Mouse (Mus musculus) common myeloid progenitor, adult 5-6 weeks (primary cell): ENCODE measurements around the gene Elmo1. TPM values are rescaled to one million over a fixed set of nuclear protein-coding genes. Genes with fewer than 3 reads are reported as not detected.

Source experiments
- ATAC-seq: replicated peaks from 2 replicates; pipeline ENCODE4 v1.8.0; 2016; ENCODE audit warnings: low read depth, mild to moderate bottlenecking, moderate TSS enrichment, inconsistent platforms; ENCODE audit not compliant: poor library complexity, severe bottlenecking
- total RNA-seq: library from RNA; stranded (forward); fragments of 200-1000, 187-1606 nt; gene quantifications from 2 replicates; pipeline ENCODE4 v1.2.3, GENCODE M21; 2017

Elmo1 gene
- total RNA-seq, 1 experiment from 2014 or later, result 75.3 TPM

GRCm38 (mm10) chr13:20410306-20411101 lies 320.1 kb downstream of the Elmo1 start:
- no peak for ATAC-seq

- ATAC-seq, result no peak
These were observed 326.6 kb downstream of the Elmo1 start for GRCm38 (mm10) chr13:20416691-20417660.

DNA sequence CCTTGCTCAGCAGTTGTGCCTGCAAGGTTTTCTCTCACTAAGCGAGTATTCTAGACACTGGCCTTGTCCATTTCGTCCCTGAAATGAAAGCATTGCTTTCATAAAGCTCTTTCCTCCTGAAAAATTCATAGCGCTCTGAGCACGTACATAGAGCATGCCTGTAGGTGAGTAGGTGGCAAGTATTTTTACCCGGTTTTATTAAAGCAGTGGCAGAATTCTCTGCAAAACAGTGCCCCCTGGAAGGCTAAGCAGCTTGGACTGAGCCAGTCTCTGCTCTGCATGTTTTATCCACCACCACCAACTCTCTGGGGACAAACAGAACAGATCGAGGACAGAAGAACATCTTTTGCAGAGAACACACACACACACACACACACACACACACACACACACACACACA lies 340.6 kb downstream of the Elmo1 start:
- ATAC-seq, result no peak

DNA sequence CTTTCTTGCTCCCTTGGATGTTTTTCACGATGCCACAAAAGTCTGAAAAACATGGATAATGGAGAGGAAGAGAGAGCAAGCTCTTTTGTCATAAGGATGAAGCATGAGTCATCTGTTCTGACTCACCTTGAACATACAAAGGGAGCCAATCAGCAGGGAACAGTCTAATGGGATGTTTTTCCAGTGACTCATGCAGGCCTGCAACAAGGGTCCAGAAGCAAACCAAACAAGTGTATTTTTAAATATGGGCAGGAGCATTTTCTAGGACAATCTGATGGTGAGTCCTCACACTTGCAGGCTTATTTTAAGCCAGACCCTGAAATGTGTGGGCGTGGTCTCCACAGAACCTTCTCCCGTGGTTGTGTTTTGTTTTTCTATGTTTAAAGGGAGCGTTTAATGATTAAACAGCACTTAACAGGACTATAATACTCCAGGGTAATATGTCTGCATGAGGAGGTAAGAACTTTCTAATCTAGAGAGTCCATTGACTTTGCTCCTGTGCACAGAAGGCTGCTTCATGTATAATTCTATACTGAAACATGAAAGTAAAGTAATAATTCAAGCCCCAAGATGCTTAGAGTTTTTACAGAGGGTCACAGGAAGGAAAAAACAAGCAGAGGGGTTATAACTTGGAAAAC lies 342.9 kb downstream of the Elmo1 start:
- ATAC-seq, result no peak

GRCm38 (mm10) chr13:20434071-20434470 lies 343.7 kb downstream of the Elmo1 start:
- no peak for ATAC-seq

DNA sequence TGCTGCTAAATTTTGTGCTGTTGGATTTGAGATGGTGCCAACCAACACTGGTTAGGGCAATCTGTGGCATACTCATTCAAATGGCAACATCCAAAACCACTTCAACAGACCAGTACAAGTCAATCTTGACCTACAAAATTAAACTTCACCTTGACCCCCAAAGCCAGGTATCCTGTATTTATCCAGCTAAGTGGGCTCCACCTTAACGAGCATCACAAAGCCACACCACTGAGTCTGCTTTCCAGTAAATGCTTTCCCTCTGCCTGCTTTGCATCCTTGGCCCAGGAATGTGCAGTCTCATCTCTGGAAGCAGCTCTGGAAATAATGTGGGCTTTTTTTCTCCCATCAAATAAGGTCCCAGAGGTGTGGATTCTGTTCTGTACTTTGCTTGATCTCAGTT lies 349.1 kb downstream of the Elmo1 start:
- ATAC-seq, result no peak

DNA sequence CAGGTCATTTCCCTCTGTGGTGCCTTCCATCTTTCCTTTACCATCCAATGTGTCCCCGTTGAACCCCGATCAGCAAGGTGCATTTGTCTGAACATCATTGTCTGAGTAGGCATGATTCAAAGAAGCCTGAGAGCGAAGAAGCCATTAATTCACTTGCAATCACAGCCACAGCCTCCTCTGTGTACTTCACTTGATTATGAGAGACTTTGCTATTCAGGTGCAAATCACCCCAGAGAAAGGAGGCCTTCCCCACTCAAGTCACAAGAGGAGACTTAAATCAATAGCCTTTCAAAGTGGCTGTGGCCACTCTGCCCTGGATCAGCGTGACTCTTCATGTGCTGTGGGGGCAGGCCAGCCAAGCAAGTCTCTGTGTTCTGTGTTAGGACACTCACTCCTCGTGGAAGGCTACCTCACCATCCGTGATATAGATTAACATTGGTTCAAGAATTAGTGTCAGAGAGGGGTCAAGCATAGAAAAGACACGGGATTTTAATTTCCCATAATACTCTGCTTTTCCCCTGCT lies 360.5 kb downstream of the Elmo1 start:
- ATAC-seq, result no peak

- no peak for ATAC-seq
These were observed 364.0 kb downstream of the Elmo1 start for GRCm38 (mm10) chr13:20454357-20454756.

DNA sequence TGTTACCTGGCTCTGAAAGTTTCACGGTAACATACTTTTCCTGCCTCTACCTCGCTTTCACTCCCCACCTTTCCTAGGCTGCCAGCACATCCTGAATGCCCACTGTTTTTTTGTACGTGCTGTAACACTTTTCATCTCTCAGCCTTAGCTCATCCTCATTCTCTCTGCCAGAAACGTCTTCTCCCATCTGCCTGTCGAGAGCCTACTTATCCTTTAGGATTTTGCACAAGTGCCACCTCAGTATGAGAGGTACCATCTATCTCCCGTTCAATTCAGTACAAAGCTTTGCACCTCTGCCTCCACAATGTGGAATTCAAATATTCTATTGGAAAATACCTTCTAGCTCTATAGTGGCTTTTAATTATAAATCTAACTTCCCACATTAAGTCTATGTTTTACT lies 369.7 kb downstream of the Elmo1 start:
- no peak for ATAC-seq

DNA sequence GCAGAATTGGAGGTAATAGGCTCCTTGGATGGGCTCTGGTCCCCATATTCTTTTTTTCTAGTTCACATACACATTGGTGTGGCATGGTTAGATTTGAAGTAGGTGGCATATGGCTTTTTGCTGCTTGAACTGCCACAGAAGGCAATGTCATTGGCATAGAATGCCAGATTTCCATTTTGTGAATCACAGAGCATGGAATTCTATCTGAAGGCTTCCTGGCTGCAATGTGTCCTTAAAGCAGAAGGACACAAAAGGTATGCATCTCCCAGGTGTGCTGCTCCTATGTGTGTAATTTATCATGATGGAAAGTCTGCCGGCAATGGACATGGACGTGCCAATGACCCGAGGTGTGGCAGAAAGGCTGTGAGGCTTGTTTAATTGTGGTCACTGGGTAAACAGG lies 371.2 kb downstream of the Elmo1 start:
- no peak for ATAC-seq

- no peak for ATAC-seq
These were observed 373.8 kb downstream of the Elmo1 start for GRCm38 (mm10) chr13:20464161-20464560.

GRCm38 (mm10) chr13:20467381-20467780 lies 377.0 kb downstream of the Elmo1 start:
- ATAC-seq, result no peak

DNA sequence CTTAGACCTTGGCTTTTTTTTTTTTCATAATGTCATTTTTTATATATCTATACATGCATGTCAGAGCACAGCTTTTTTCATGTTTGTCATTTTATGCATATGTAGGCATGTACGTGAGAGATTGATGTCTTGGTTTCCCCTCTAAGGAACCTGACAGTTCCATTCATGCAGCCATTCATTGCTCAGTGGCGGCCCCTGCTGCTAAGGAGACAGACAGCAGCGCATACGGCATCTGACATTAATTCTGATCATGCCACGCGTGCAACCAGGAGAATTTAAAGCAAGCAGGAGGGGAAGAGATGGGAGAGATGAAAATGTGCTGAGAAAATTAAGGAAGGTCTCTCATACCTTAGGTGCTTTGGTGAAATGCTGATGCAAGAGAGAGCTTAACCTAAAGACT lies 381.3 kb downstream of the Elmo1 start:
- ATAC-seq, result peak; percentile 88

GRCm38 (mm10) chr13:20472301-20472831 lies 382.0 kb downstream of the Elmo1 start:
- no peak for ATAC-seq

DNA sequence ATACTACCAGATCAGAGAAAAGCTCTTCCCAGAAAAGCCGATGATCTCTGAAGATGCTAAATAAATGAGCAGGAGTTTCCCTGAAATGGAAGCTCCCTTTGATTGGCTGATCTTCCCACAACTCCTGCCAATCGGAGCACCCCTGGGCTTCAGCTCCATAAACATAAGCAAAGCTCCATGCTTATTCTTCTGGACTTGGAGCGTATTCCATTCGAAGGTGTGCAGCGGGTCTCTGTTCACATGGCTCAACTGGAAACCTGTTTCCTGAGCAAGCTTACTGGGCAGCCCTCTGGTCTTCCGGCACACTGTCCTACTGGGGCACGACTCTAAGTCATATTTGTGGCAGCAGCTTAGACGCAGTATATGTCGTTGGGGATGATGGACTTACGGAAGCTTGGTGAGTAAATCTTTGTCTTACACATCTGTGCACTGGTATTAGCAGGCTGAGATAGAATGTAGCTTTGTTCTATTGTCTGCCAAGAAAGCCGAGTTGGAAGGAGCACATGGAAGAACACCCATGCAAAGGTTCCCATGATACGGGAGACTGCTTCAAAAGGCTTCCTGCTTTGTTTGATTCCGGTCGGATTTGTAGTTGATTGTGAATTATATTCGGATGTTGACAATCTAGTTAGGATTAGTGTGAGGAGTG lies 382.6 kb downstream of the Elmo1 start:
- ATAC-seq, result no peak

DNA sequence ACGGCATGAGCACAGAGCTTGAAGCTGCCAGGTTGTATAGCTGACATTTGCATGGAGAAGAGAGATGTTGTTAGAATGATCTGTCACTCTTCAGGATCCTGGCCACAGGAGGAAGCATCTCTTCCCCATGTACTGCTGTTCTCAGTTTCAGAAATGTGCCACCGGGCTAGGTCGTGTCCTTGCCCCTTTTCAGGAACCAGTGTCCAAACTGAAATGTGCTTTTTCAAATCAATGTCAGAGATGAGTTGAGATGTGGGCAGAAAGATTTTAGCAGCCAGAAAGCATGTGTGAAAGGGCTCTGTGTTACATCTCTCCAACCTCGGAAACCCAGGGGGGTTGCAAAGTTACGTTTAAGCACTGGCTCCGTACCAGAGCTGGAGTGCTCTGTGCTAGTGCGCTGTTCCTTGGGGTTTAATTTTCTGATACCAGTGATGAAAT lies 383.3 kb downstream of the Elmo1 start:
- ATAC-seq, result 0 out of 2 replicates have a peak, but pooled peaks have one; percentile 39

- no peak for ATAC-seq
These were observed 384.2 kb downstream of the Elmo1 start for GRCm38 (mm10) chr13:20474600-20474999.

- no peak for ATAC-seq
These were observed 391.4 kb downstream of the Elmo1 start for GRCm38 (mm10) chr13:20481805-20482204.

- peak; percentile 76 for ATAC-seq
These were observed 398.7 kb downstream of the Elmo1 start for GRCm38 (mm10) chr13:20489110-20489509.
